19 mouse cellular contexts compared by ENCODE assay signal in genomic region chr5:5007489-5008152, GRCm38 (mm10).
A peak's percentile ranks its signal among the peaks of the same experiment; 100 is the strongest.
DNase-seq lines count a peak whose midpoint lies in the region; ATAC-seq lines count a peak whose summit lies in the region.
"Had no signal": no experiment of that assay in that cellular context is flagged by ENCODE, and none has a peak within 500 bp of the region (broad histone marks: within the 10 kb centered on the region; RNA-seq: fewer than 3 reads in every experiment).

No protein-coding gene starts in this region.

- H3K4me3 ChIP-seq in hindbrain, embryonic 12.5 days = no peak overlapping the region
- H3K4me3 ChIP-seq in hindbrain, embryonic 11.5 days (ENCODE audit: low read depth, low read length) = no peak overlapping the region
- no peak overlapping the region for H3K4me3 ChIP-seq in forebrain, embryonic 15.5 days
- H3K4me3 ChIP-seq in midbrain, embryonic 11.5 days (ENCODE audit: low read depth, low read length) = no peak overlapping the region
- no peak overlapping the region for H3K4me3 ChIP-seq in neural tube, embryonic 15.5 days (replicated peaks)
- H3K4me3 ChIP-seq: liver, embryonic 12.5 days; neural tube, embryonic 12.5 days had no signal

- H3K27ac ChIP-seq in hindbrain, embryonic 12.5 days = no peak overlapping the region
- no peak overlapping the region for H3K27ac ChIP-seq in hindbrain, embryonic 11.5 days (ENCODE audit: low read depth, low read length)
- H3K27ac ChIP-seq in forebrain, embryonic 15.5 days (replicated peaks) = no peak overlapping the region; the same call in 1 of the 2 replicates
- no peak overlapping the region; the same call in 1 of the 2 replicates for H3K27ac ChIP-seq in midbrain, embryonic 11.5 days (ENCODE audit: low read depth, low read length)
- no peak overlapping the region; the same call in 1 of the 2 replicates for H3K27ac ChIP-seq in neural tube, embryonic 15.5 days (replicated peaks)
- H3K27ac ChIP-seq: liver, embryonic 12.5 days; neural tube, embryonic 12.5 days had no signal

- no peak for DNase-seq in hindbrain, embryonic 11.5 days (ENCODE audit: low spot score)
- DNase-seq in midbrain, embryonic 11.5 days (ENCODE audit: low spot score, missing footprints) = peak; percentile 89
- DNase-seq in embryo, embryonic 11 days = no peak
- no peak for DNase-seq in urinary bladder, adult 18-20 months (ENCODE audit: low spot score in 2 of 2)
- no peak for DNase-seq in adrenal gland, postnatal 36 days
- DNase-seq: cerebellum, adult 11 months; cerebellum, postnatal 25 days; gastrocnemius, postnatal 14 days; kidney, adult 2 months; kidney, postnatal 4 days; lung, embryonic 14.5 days; lung, postnatal 4 days; thymus, adult 2 months had no signal

- no peaks in the 10 kb centered on the region for H3K27me3 ChIP-seq in hindbrain, embryonic 12.5 days
- no peaks in the 10 kb centered on the region for H3K27me3 ChIP-seq in hindbrain, embryonic 11.5 days (ENCODE audit: control insufficient read depth, insufficient read depth, low read length)
- H3K27me3 ChIP-seq in forebrain, embryonic 15.5 days = no peaks in the 10 kb centered on the region
- peaks cover 43% of the 10 kb centered on the region for H3K27me3 ChIP-seq in midbrain, embryonic 11.5 days (ENCODE audit: control insufficient read depth, insufficient read depth, low read length)
- no peaks in the 10 kb centered on the region for H3K27me3 ChIP-seq in neural tube, embryonic 15.5 days (replicated peaks)
- H3K27me3 ChIP-seq: CH12.LX; liver, embryonic 12.5 days; neural tube, embryonic 12.5 days had no signal

- H3K4me1 ChIP-seq in hindbrain, embryonic 12.5 days = no peaks in the 10 kb centered on the region
- no peaks in the 10 kb centered on the region for H3K4me1 ChIP-seq in hindbrain, embryonic 11.5 days (replicated peaks; ENCODE audit: control insufficient read depth, insufficient read depth, low read length)
- peaks cover 12% of the 10 kb centered on the region for H3K4me1 ChIP-seq in forebrain, embryonic 15.5 days
- peaks cover 11% of the 10 kb centered on the region; the same call in 1 of the 2 replicates for H3K4me1 ChIP-seq in midbrain, embryonic 11.5 days (ENCODE audit: control insufficient read depth, insufficient read depth, low read length)
- 0 out of 2 replicates have a peak, but pooled peaks cover 5% of the 10 kb centered on the region for H3K4me1 ChIP-seq in neural tube, embryonic 15.5 days
- H3K4me1 ChIP-seq: liver, embryonic 12.5 days; neural tube, embryonic 12.5 days had no signal

- H3K36me3 ChIP-seq in hindbrain, embryonic 12.5 days = 0 out of 2 replicates have a peak, but pooled peaks cover 3% of the 10 kb centered on the region
- no peaks in the 10 kb centered on the region for H3K36me3 ChIP-seq in hindbrain, embryonic 11.5 days (ENCODE audit: control insufficient read depth, insufficient read depth, low read length)
- no peaks in the 10 kb centered on the region for H3K36me3 ChIP-seq in forebrain, embryonic 15.5 days
- no peaks in the 10 kb centered on the region for H3K36me3 ChIP-seq in midbrain, embryonic 11.5 days (ENCODE audit: control insufficient read depth, insufficient read depth, low read length)
- H3K36me3 ChIP-seq in neural tube, embryonic 15.5 days = no peaks in the 10 kb centered on the region; the same call in 1 of the 2 replicates
- H3K36me3 ChIP-seq: liver, embryonic 12.5 days; neural tube, embryonic 12.5 days had no signal

- no peak overlapping the region for H3K9ac ChIP-seq in hindbrain, embryonic 12.5 days
- no peak overlapping the region for H3K9ac ChIP-seq in hindbrain, embryonic 11.5 days (ENCODE audit: low read depth, low read length)
- no peak overlapping the region for H3K9ac ChIP-seq in forebrain, embryonic 15.5 days (replicated peaks)
- H3K9ac ChIP-seq in midbrain, embryonic 11.5 days (ENCODE audit: low read length) = no peak overlapping the region
- no peak overlapping the region for H3K9ac ChIP-seq in neural tube, embryonic 15.5 days (replicated peaks)
- H3K9ac ChIP-seq: liver, embryonic 12.5 days; lung, embryonic 14.5 days; neural tube, embryonic 12.5 days had no signal

- no peaks in the 10 kb centered on the region for H3K9me3 ChIP-seq in hindbrain, embryonic 12.5 days (replicated peaks)
- no peaks in the 10 kb centered on the region for H3K9me3 ChIP-seq in hindbrain, embryonic 11.5 days (ENCODE audit: control insufficient read depth, low read length)
- H3K9me3 ChIP-seq in forebrain, embryonic 15.5 days = no peaks in the 10 kb centered on the region
- H3K9me3 ChIP-seq in midbrain, embryonic 11.5 days (ENCODE audit: control insufficient read depth, low read length) = no peaks in the 10 kb centered on the region
- H3K9me3 ChIP-seq in neural tube, embryonic 15.5 days (replicated peaks) = no peaks in the 10 kb centered on the region
- H3K9me3 ChIP-seq: liver, embryonic 12.5 days; neural tube, embryonic 12.5 days had no signal

- ATAC-seq in hindbrain, embryonic 12.5 days (ENCODE audit: low FRiP score) = 0 out of 2 replicates have a peak, but pooled peaks have one; percentile 36
- ATAC-seq in hindbrain, embryonic 11.5 days (ENCODE audit: low FRiP score) = no peak
- ATAC-seq in forebrain, embryonic 15.5 days (replicated peaks) = peak; percentile 61
- ATAC-seq in midbrain, embryonic 11.5 days (ENCODE audit: low FRiP score) = peak; percentile 60
- peak; percentile 55 for ATAC-seq in neural tube, embryonic 15.5 days (ENCODE audit: low FRiP score)
- ATAC-seq: liver, embryonic 12.5 days had no signal

- WGBS in hindbrain, embryonic 12.5 days = 81% methylated on average over 15 of the region's 15 CpGs
- WGBS in hindbrain, embryonic 11.5 days = 89% methylated on average over 15 of the region's 15 CpGs
- WGBS in forebrain, embryonic 15.5 days = 33% methylated on average over 15 of the region's 15 CpGs
- 52% methylated on average over 15 of the region's 15 CpGs for WGBS in midbrain, embryonic 11.5 days
- 68% methylated on average over 15 of the region's 15 CpGs for WGBS in neural tube, embryonic 15.5 days

- H3K4me2 ChIP-seq in hindbrain, embryonic 12.5 days (replicated peaks) = no peak overlapping the region
- no peak overlapping the region for H3K4me2 ChIP-seq in hindbrain, embryonic 11.5 days (replicated peaks; ENCODE audit: low read depth, low read length)
- peak overlapping the region; percentile 3; the same call in 1 of the 2 replicates for H3K4me2 ChIP-seq in forebrain, embryonic 15.5 days (replicated peaks)
- H3K4me2 ChIP-seq in midbrain, embryonic 11.5 days = peak overlapping the region; percentile 25
- no peak overlapping the region for H3K4me2 ChIP-seq in neural tube, embryonic 15.5 days
- H3K4me2 ChIP-seq: liver, embryonic 12.5 days; lung, embryonic 14.5 days; neural tube, embryonic 12.5 days had no signal

Comparison
In these comparisons a context has a peak if more than half of its experiments do, and no peak if none do; other contexts are left out.
1. H3K4me2 ChIP-seq: peak in forebrain, embryonic 15.5 days (single experiment) and midbrain, embryonic 11.5 days (single experiment); none in hindbrain, embryonic 12.5 days (single experiment), hindbrain, embryonic 11.5 days (single experiment) and neural tube, embryonic 15.5 days (single experiment).